In genomic region chr2:168838681-168839080, GRCm38 (mm10) we compare ENCODE assay signal across 9 mouse cellular contexts.
DNase-seq lines count a peak whose midpoint lies in the region; ATAC-seq lines count a peak whose summit lies in the region.
"Had no signal": no experiment of that assay in that cellular context is flagged by ENCODE, and none has a peak within 500 bp of the region (broad histone marks: within the 10 kb centered on the region; RNA-seq: fewer than 3 reads in every experiment).

No protein-coding gene starts in this region.

- H3K9me3 ChIP-seq in forebrain, embryonic 10.5 days, result no peaks in the 10 kb centered on the region
- H3K9me3 ChIP-seq in forebrain, embryonic 16.5 days (ENCODE audit: control insufficient read depth, low read length), result no peaks in the 10 kb centered on the region

- H3K9ac ChIP-seq in forebrain, embryonic 16.5 days (replicated peaks; ENCODE audit: low read depth, low read length), result no peak overlapping the region

- H3K4me3 ChIP-seq in forebrain, embryonic 10.5 days, result peak overlapping the region; percentile 37
- H3K4me3 ChIP-seq in forebrain, embryonic 16.5 days (replicated peaks; ENCODE audit: low read length), result no peak overlapping the region

- WGBS in forebrain, embryonic 10.5 days, result under 1% methylated on average over 12 of the region's 12 CpGs
- WGBS in forebrain, embryonic 16.5 days, result 9% methylated on average over 12 of the region's 12 CpGs

- peaks cover 46% of the 10 kb centered on the region for H3K27me3 ChIP-seq in forebrain, embryonic 10.5 days (ENCODE audit: poor library complexity, severe bottlenecking)
- peaks cover 28% of the 10 kb centered on the region for H3K27me3 ChIP-seq in forebrain, embryonic 16.5 days (replicated peaks; ENCODE audit: control insufficient read depth, insufficient read depth, low read length)

- ATAC-seq in forebrain, embryonic 16.5 days, result no peak
- peak; percentile 67 for ATAC-seq in megakaryocyte progenitor cell, adult 5-6 weeks (replicated peaks; ENCODE audit: poor library complexity)

- peak; percentile 65 for DNase-seq in forebrain, embryonic 10.5 days (ENCODE audit: extremely low spot score, low spot score)
- peak; percentile 24 for DNase-seq in thymus, postnatal 0 days (ENCODE audit: low spot score)
- no peak for DNase-seq in thymus, adult 18-20 months
- DNase-seq in gastrocnemius, postnatal 10 days, result no peak
- no peak for DNase-seq in lung, postnatal 10 days
- DNase-seq in B cell, adult 2 months, result no peak
- DNase-seq: kidney, postnatal 14 days had no signal

- no peak overlapping the region for H3K4me2 ChIP-seq in forebrain, embryonic 16.5 days (ENCODE audit: low read length)

- peak overlapping the region; percentile 84 for H3K27ac ChIP-seq in forebrain, embryonic 10.5 days
- H3K27ac ChIP-seq in forebrain, embryonic 16.5 days (ENCODE audit: low read length), result no peak overlapping the region

- no peaks in the 10 kb centered on the region for H3K36me3 ChIP-seq in forebrain, embryonic 10.5 days (replicated peaks)
- no peaks in the 10 kb centered on the region for H3K36me3 ChIP-seq in forebrain, embryonic 16.5 days (ENCODE audit: control insufficient read depth, insufficient read depth)

- H3K4me1 ChIP-seq in forebrain, embryonic 10.5 days, result peaks cover 68% of the 10 kb centered on the region
- H3K4me1 ChIP-seq in forebrain, embryonic 16.5 days (replicated peaks; ENCODE audit: control insufficient read depth, insufficient read depth, low read length), result peaks cover 14% of the 10 kb centered on the region

Comparison
In these comparisons a context has a peak if more than half of its experiments do, and no peak if none do; other contexts are left out.
1. DNase-seq: peak in forebrain, embryonic 10.5 days (single experiment) and thymus, postnatal 0 days (single experiment); none in thymus, adult 18-20 months (0 of 2), gastrocnemius, postnatal 10 days (single experiment), lung, postnatal 10 days (single experiment) and B cell, adult 2 months (0 of 2).